Mouse (Mus musculus) CH12.LX (cell line): ENCODE measurements at regions not wholly inside any gene's neighbourhood (a gene's known extent, or its start where the extent isn't known, plus 50 kb on each side); places are given as distances from the start of the nearest gene placed in this dataset.

Experiments
- CHD2 ChIP-seq: IDR thresholded peaks from 2 replicates; pipeline ENCODE4 v1.6.1; 2011; ENCODE audit warnings: low read length, improper control_type of control experiment
- CTCF ChIP-seq, 2 experiments: IDR thresholded peaks in 1 of 2; conservative IDR thresholded peaks in 1 of 2; 2 replicates each; pipeline ENCODE4 v1.5.1; 2011 to 2012; ENCODE audit warnings: low read depth in 2 of 2, low read length in 2 of 2, improper control_type of control experiment in 1 of 2, inconsistent platforms in 1 of 2, mild to moderate bottlenecking in 1 of 2, moderate library complexity in 1 of 2
- JUND ChIP-seq: conservative IDR thresholded peaks from 2 replicates; pipeline ENCODE4 v1.6.1; 2011; ENCODE audit warnings: low read depth, low read length, improper control_type of control experiment
- MAX ChIP-seq: IDR thresholded peaks from 2 replicates; pipeline ENCODE4 v1.6.1; 2011; ENCODE audit warnings: low read length, improper control_type of control experiment
- NRF1 ChIP-seq: IDR thresholded peaks from 2 replicates; pipeline ENCODE4 v1.6.1; 2014; ENCODE audit warnings: low read depth, mild to moderate bottlenecking, inconsistent platforms, low read length, improper control_type of control experiment, moderate library complexity
- POLR2A ChIP-seq: IDR thresholded peaks from 2 replicates; pipeline ENCODE4 v1.6.1; 2011; ENCODE audit warnings: low read depth, mild to moderate bottlenecking, improper control_type of control experiment, low read length
- RAD21 ChIP-seq: IDR thresholded peaks from 2 replicates; pipeline ENCODE4 v1.6.1; 2011; ENCODE audit warnings: low read depth, mild to moderate bottlenecking, low read length, improper control_type of control experiment, moderate library complexity
- TBP ChIP-seq: conservative IDR thresholded peaks from 2 replicates; pipeline ENCODE4 v1.6.1; 2011; ENCODE audit warnings: low read depth, low read length, improper control_type of control experiment
- ZKSCAN1 ChIP-seq: IDR thresholded peaks from 2 replicates; pipeline ENCODE4 v1.6.1; 2012; ENCODE audit warnings: low read depth, inconsistent platforms, low read length, improper control_type of control experiment, borderline replicate concordance

DNA sequence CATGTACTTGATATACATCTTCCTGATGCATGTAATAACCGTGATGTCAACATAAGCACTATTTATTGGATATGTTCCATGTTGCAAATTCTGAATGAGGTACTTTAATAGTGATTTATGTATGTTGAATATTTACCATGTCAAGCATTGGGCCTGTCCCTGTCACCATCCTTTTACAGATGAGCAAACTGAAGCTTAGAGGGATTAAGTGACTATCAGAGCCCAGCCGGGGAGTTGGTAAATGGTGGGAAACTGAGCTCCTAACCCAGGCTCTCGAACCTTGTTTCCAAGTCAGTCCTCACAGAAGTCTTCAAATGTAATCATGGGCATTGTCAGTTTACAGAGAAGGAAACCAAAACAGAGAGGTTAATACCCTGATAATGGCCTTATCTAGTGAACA is 102.6 kb upstream of the Kcnab1 start:
- TF ChIP-seq POLR2A (no peak), CTCF (conservative IDR thresholded peaks at IDR 0.05 in 1 of 2, IDR thresholded peaks at IDR 0.05 in 1 of 2; ENCODE audit: low read depth in 2 of 2, low read length in 2 of 2) (no peak), NRF1 (no peak), JUND (no peak), ZKSCAN1 (no peak), RAD21 (no peak), TBP (no peak), MAX (no peak), CHD2 (no peak)
